Mouse (Mus musculus) kidney, postnatal 0 days (tissue): Measurements from ENCODE around the gene Vwa5b1. TPM values are rescaled to one million over a fixed set of nuclear protein-coding genes. Genes with fewer than 3 reads are reported as not detected.

Experiments used
- ATAC-seq: fragments of 200-750 bp; cut with Nextera tagmentation; replicated peaks from 2 replicates; pipeline ENCODE4 v1.8.0; 2017; ENCODE audit warnings: low read depth, moderate number of reproducible peaks, moderate TSS enrichment, moderate library complexity; ENCODE audit not compliant: low FRiP score
- DNase-seq: peaks from one replicate; pipeline ENCODE4 v3.0.0-alpha.2; 2016; ENCODE audit warnings: low spot score
- H3K27ac ChIP-seq: fragments of 300-500 bp; sonication (generic); 2 replicates; pipeline ENCODE4 v1.5.1; 2014; ENCODE audit warnings: mild to moderate bottlenecking
- H3K27me3 ChIP-seq: fragments of 300-500 bp; sonication (generic); 2 replicates; pipeline ENCODE4 v1.6.1; 2014; ENCODE audit warnings: low read length, mixed read lengths; ENCODE audit not compliant: insufficient read depth
- H3K36me3 ChIP-seq: fragments of 300-500 bp; sonication (generic); 2 replicates; pipeline ENCODE4 v1.6.1; 2014; ENCODE audit warnings: low read length, mixed read lengths; ENCODE audit not compliant: insufficient read depth
- H3K4me1 ChIP-seq: fragments of 300-500 bp; sonication (generic); replicated peaks from 2 replicates; pipeline ENCODE4 v1.6.1; 2014; ENCODE audit warnings: antibody characterized with exemption, low read length, mixed read lengths; ENCODE audit not compliant: insufficient read depth
- H3K4me2 ChIP-seq: fragments of 300-500 bp; sonication (generic); 2 replicates; pipeline ENCODE4 v1.6.1; 2014; ENCODE audit warnings: mild to moderate bottlenecking, low read length, moderate library complexity, mixed read lengths
- H3K4me3 ChIP-seq: fragments of 300-500 bp; sonication (generic); replicated peaks from 2 replicates; pipeline ENCODE4 v1.5.1; 2014; ENCODE audit warnings: low read depth, low read length
- H3K9ac ChIP-seq: fragments of 300-500 bp; sonication (generic); 2 replicates; pipeline ENCODE4 v1.6.1; 2014; ENCODE audit warnings: low read depth, low read length
- H3K9me3 ChIP-seq: fragments of 300-500 bp; sonication (generic); replicated peaks from 2 replicates; pipeline ENCODE4 v1.6.1; 2016; ENCODE audit warnings: low read length, inconsistent platforms, mixed read lengths
- CTCF ChIP-seq: IDR thresholded peaks from 2 replicates; pipeline ENCODE4 v1.5.1; 2016; ENCODE audit warnings: antibody characterized with exemption, low read depth, mild to moderate bottlenecking, moderate library complexity
- WGBS: fragments of 180-500 bp; shearing (Covaris S2); extraction: QIAGEN DNeasy Blood & Tissue Kit; methylation state at CpG from one replicate; pipeline ENCODE4 v1.1.7; 2014; 5-methylcytosine and 5-hydroxymethylcytosine counted together
- polyA plus RNA-seq: library from polyadenylated mRNA; unstranded; fragments of >200 nt; fragmentation: Nextera tagmentation; extraction: Ambion mirVana; gene quantifications from 2 replicates; pipeline ENCODE4 v1.2.1, GENCODE M21; 2015

Gene Vwa5b1
- polyA plus RNA-seq, 1 experiment from 2014 or later, result 0.11 TPM

DNA sequence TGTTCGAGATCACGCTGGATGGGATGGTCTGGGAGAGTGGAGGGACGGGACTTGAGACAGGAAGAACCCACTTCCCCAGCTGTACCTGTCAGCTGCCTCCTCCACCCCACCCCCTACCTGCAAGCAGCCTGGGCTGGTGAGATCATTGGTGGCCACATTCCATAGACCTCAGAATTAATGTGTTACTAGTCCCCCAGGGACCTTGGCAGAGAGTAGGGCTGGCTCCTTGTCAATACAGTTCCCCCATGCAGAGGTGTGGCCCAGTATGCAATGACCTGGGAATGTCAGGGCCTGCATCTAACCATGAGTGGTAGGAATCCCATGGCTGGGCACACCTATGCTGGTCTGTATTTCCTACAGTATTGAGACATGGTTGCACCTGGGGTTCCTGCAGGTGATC, 119.2 kb downstream of the Vwa5b1 start:
- Histone ChIP-seq H3K9me3 (no peaks in the 10 kb centered on the region), H3K27ac (no peak overlapping the region), H3K4me2 (no peak overlapping the region), H3K4me3 (no peak overlapping the region), H3K36me3 (no peaks in the 10 kb centered on the region), H3K4me1 (no peaks in the 10 kb centered on the region), H3K9ac (no peak overlapping the region), H3K27me3 (no peaks in the 10 kb centered on the region)
- TF ChIP-seq CTCF, result no peak
- WGBS, result 62% methylated on average over 3 of the region's 3 CpGs
- ATAC-seq (peak; percentile 88), DNase-seq (peak; percentile 42)

Other genes starting within 250 kb of the Vwa5b1 start
- gene Fam43b, start 239.4 kb downstream of the Vwa5b1 start, polyA plus RNA-seq, result 0.12 and 0.15 TPM in 2 replicates
- gene Mul1, start 201.2 kb downstream of the Vwa5b1 start, polyA plus RNA-seq, result 23.6 and 25.3 TPM in 2 replicates
- 13.8 and 14.5 TPM in 2 replicates for gene Camk2n1, start 181.6 kb downstream of the Vwa5b1 start, polyA plus RNA-seq
- gene Pla2g2c, start 88.9 kb upstream of the Vwa5b1 start, polyA plus RNA-seq, result 0.86 and 0.89 TPM in 2 replicates
- gene Ubxn10, start 101.3 kb upstream of the Vwa5b1 start, polyA plus RNA-seq, result 1.5 and 1.7 TPM in 2 replicates
- gene Pla2g2f, start 121.7 kb upstream of the Vwa5b1 start, polyA plus RNA-seq, result not detected in 2 replicates
- 0.11 and 0.14 TPM in 2 replicates for gene Pla2g2d, start 139.9 kb upstream of the Vwa5b1 start, polyA plus RNA-seq
- 0.68 and 1.0 TPM in 2 replicates for gene Pla2g5, start 227.6 kb upstream of the Vwa5b1 start, polyA plus RNA-seq
- gene Gm13030, start 238.1 kb upstream of the Vwa5b1 start, polyA plus RNA-seq, result not detected in 2 replicates
- gene Pla2g2e, start 242.1 kb upstream of the Vwa5b1 start, polyA plus RNA-seq, result 0.47 TPM in 1 of 2 replicates, not detected in the other